In the genomic region with DNA sequence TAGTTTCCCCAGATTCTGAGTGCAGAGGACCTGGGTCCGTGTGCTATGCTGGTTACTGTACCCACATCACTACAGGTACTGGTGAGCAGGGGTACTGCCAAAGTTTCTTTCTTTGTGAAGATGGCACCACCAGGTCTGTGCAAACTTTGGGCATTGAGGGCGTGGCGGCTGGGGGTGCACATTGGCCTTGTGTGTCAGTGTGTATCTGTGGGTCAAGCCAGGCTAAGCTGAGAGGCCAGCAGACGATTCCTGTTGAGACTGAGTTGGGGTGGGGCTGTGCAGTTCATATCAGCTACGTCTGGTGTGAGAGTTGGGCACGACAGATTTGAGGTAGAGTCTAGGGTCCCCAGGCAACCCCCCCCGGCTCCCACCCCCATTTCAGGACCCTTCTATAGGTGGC, we compare ENCODE assay signal across 13 mouse cellular contexts. TPM values are rescaled to one million over a fixed set of nuclear protein-coding genes. Genes with fewer than 3 reads are reported as not detected.
DNase-seq lines count a peak whose midpoint lies in the region; ATAC-seq lines count a peak whose summit lies in the region.
"Had no signal": no experiment of that assay in that cellular context is flagged by ENCODE, and none has a peak within 500 bp of the region (broad histone marks: within the 10 kb centered on the region; RNA-seq: fewer than 3 reads in every experiment).

No protein-coding gene starts in this region.

- WGBS in heart, embryonic 12.5 days = 79% methylated on average over 7 of the region's 7 CpGs
- WGBS in kidney, embryonic 16.5 days = 88% methylated on average over 7 of the region's 7 CpGs
- 92% methylated on average over 7 of the region's 7 CpGs for whole genome bisulfite sequencing in neural tube, embryonic 14.5 days

- peak; percentile 93 for DNase-seq in heart, adult 11 months
- DNase-seq in kidney, postnatal 10 days = no peak
- no peak for DNase-seq in neural tube, embryonic 10.5 days (ENCODE audit: extremely low spot score, low spot score)
- no peak for DNase-seq in urinary bladder, postnatal 4 days (ENCODE audit: low spot score in 2 of 2)
- no peak for DNase-seq in right cerebral cortex, postnatal 10 days (ENCODE audit: low spot score in 2 of 2)
- DNase-seq: liver had no signal

- H3K36me3 ChIP-seq in heart, embryonic 12.5 days = peaks cover 78% of the 10 kb centered on the region
- H3K36me3 ChIP-seq in kidney, embryonic 16.5 days (ENCODE audit: insufficient read depth, low read length) = peaks cover 48% of the 10 kb centered on the region
- peaks cover 51% of the 10 kb centered on the region for H3K36me3 ChIP-seq in neural tube, embryonic 14.5 days (ENCODE audit: control insufficient read depth, insufficient read depth, low read length)

- no peaks in the 10 kb centered on the region for H3K4me1 ChIP-seq in heart, embryonic 12.5 days (replicated peaks)
- H3K4me1 ChIP-seq in kidney, embryonic 16.5 days (ENCODE audit: insufficient read depth, low read length) = no peaks in the 10 kb centered on the region
- no peaks in the 10 kb centered on the region for H3K4me1 ChIP-seq in neural tube, embryonic 14.5 days (ENCODE audit: control insufficient read depth, insufficient read depth, low read length)
- H3K4me1 ChIP-seq: embryonic facial prominence, embryonic 13.5 days; midbrain, embryonic 13.5 days had no signal

- ATAC-seq in heart, embryonic 12.5 days (ENCODE audit: insufficient number of reproducible peaks, low FRiP score) = no peak
- ATAC-seq in kidney, embryonic 16.5 days (ENCODE audit: low FRiP score, low TSS enrichment) = peak; percentile 13; the same call in 1 of the 2 replicates
- 0 out of 2 replicates have a peak, but pooled peaks have one; percentile 29 for ATAC-seq in neural tube, embryonic 14.5 days (ENCODE audit: low read depth)

- no peak overlapping the region for H3K4me2 ChIP-seq in heart, embryonic 12.5 days
- no peak overlapping the region for H3K4me2 ChIP-seq in kidney, embryonic 16.5 days (replicated peaks; ENCODE audit: low read depth, low read length)
- no peak overlapping the region for H3K4me2 ChIP-seq in neural tube, embryonic 14.5 days (ENCODE audit: low read depth, low read length)
- H3K4me2 ChIP-seq: embryonic facial prominence, embryonic 13.5 days; midbrain, embryonic 13.5 days had no signal

- H3K4me3 ChIP-seq in heart, embryonic 12.5 days = no peak overlapping the region
- no peak overlapping the region for H3K4me3 ChIP-seq in kidney, embryonic 16.5 days (ENCODE audit: low read length)
- H3K4me3 ChIP-seq in neural tube, embryonic 14.5 days (ENCODE audit: low read depth, low read length) = no peak overlapping the region
- H3K4me3 ChIP-seq: embryonic facial prominence, embryonic 13.5 days; gastrocnemius, adult 2 months; heart, adult 2 months; midbrain, embryonic 13.5 days had no signal

- H3K9ac ChIP-seq in heart, embryonic 12.5 days = no peak overlapping the region
- no peak overlapping the region for H3K9ac ChIP-seq in kidney, embryonic 16.5 days (replicated peaks; ENCODE audit: low read length)
- no peak overlapping the region for H3K9ac ChIP-seq in neural tube, embryonic 14.5 days (replicated peaks; ENCODE audit: low read depth, low read length)
- H3K9ac ChIP-seq: embryonic facial prominence, embryonic 13.5 days; midbrain, embryonic 13.5 days had no signal

- no peaks in the 10 kb centered on the region for H3K27me3 ChIP-seq in heart, embryonic 12.5 days (replicated peaks)
- H3K27me3 ChIP-seq in kidney, embryonic 16.5 days (ENCODE audit: insufficient read depth, low read length) = no peaks in the 10 kb centered on the region
- no peaks in the 10 kb centered on the region for H3K27me3 ChIP-seq in neural tube, embryonic 14.5 days (ENCODE audit: control insufficient read depth, insufficient read depth, low read length)
- H3K27me3 ChIP-seq: embryonic facial prominence, embryonic 13.5 days; midbrain, embryonic 13.5 days had no signal

- no peaks in the 10 kb centered on the region for H3K9me3 ChIP-seq in heart, embryonic 12.5 days (replicated peaks)
- no peaks in the 10 kb centered on the region for H3K9me3 ChIP-seq in kidney, embryonic 16.5 days (ENCODE audit: low read length)
- H3K9me3 ChIP-seq in neural tube, embryonic 14.5 days (ENCODE audit: control insufficient read depth, low read length) = no peaks in the 10 kb centered on the region
- H3K9me3 ChIP-seq: embryonic facial prominence, embryonic 13.5 days; midbrain, embryonic 13.5 days had no signal

- H3K27ac ChIP-seq in heart, embryonic 12.5 days (ENCODE audit: poor library complexity, severe bottlenecking) = no peak overlapping the region
- no peak overlapping the region for H3K27ac ChIP-seq in kidney, embryonic 16.5 days (ENCODE audit: low read length)
- H3K27ac ChIP-seq in neural tube, embryonic 14.5 days (ENCODE audit: low read depth, low read length) = no peak overlapping the region
- H3K27ac ChIP-seq: embryonic facial prominence, embryonic 13.5 days; heart, adult 2 months; midbrain, embryonic 13.5 days had no signal

RNA-seq across cellular contexts. Expression of gene Lime1, which starts 4.6 kb away (rescaled TPM):
- 16.2 and 16.9 TPM in 2 replicates for polyA plus RNA-seq in heart, embryonic 12.5 days (2016; fragmentation: Nextera tagmentation; extraction: Ambion mirVana)
- 28.3 and 32.6 TPM in 2 replicates for polyA plus RNA-seq in kidney, embryonic 16.5 days (2015; fragmentation: Nextera tagmentation; extraction: Ambion mirVana)
- polyA plus RNA-seq in neural tube, embryonic 14.5 days (2014; fragmentation: Nextera tagmentation; extraction: Ambion mirVana) = 44.7 and 46.2 TPM in 2 replicates

RNA-seq across cellular contexts. Expression of gene Arfrp1, which starts 19.3 kb away (rescaled TPM):
- 50.0 and 54.1 TPM in 2 replicates for polyA plus RNA-seq in heart, embryonic 12.5 days (2016; fragmentation: Nextera tagmentation; extraction: Ambion mirVana)
- 72.5 and 73.5 TPM in 2 replicates for polyA plus RNA-seq in kidney, embryonic 16.5 days (2015; fragmentation: Nextera tagmentation; extraction: Ambion mirVana)
- polyA plus RNA-seq in neural tube, embryonic 14.5 days (2014; fragmentation: Nextera tagmentation; extraction: Ambion mirVana) = 57.8 and 66.0 TPM in 2 replicates

RNA-seq across cellular contexts. Expression of gene Zgpat, which starts 19.7 kb away (rescaled TPM):
- 33.8 and 33.9 TPM in 2 replicates for polyA plus RNA-seq in heart, embryonic 12.5 days (2016; fragmentation: Nextera tagmentation; extraction: Ambion mirVana)
- polyA plus RNA-seq in kidney, embryonic 16.5 days (2015; fragmentation: Nextera tagmentation; extraction: Ambion mirVana) = 48.8 and 50.5 TPM in 2 replicates
- polyA plus RNA-seq in neural tube, embryonic 14.5 days (2014; fragmentation: Nextera tagmentation; extraction: Ambion mirVana) = 59.3 and 67.7 TPM in 2 replicates
